Mouse (Mus musculus): ENCODE measurements around the gene Lemd1. TPM values are rescaled to one million over a fixed set of nuclear protein-coding genes. Genes with fewer than 3 reads are reported as not detected.

The Lemd1 gene
- polyA plus RNA-seq, 1 experiment: not detected

GRCm38 (mm10) chr1:132286735-132287134 lies 95.5 kb downstream of the Lemd1 start:
- H3K4me1 ChIP-seq (replicated peaks; ENCODE audit: control insufficient read depth, insufficient read depth, low read length): no peaks in the 10 kb centered on the region
- H3K27me3 ChIP-seq (ENCODE audit: control insufficient read depth, insufficient read depth, low read length): no peaks in the 10 kb centered on the region
- no peaks in the 10 kb centered on the region for H3K36me3 ChIP-seq (ENCODE audit: control insufficient read depth, insufficient read depth, low read length)
- H3K4me3 ChIP-seq (ENCODE audit: control insufficient read depth, insufficient read depth, low read length): no peak overlapping the region
- DNase-seq: no peak
- 97% methylated on average over 1 of the region's 1 CpGs for WGBS
- TF ChIP-seq POLR2A (IDR thresholded peaks at IDR 0.05; ENCODE audit: control insufficient read depth, extremely low read depth, insufficient read depth, low read length, poor library complexity): no peak
- TF ChIP-seq CTCF (IDR thresholded peaks at IDR 0.05; ENCODE audit: borderline replicate concordance, control insufficient read depth, extremely low read depth, insufficient read depth, low read length, poor library complexity): no peak
- H3K27ac ChIP-seq (ENCODE audit: control insufficient read depth, insufficient read depth, low read length): no peak overlapping the region

GRCm38 (mm10) chr1:132287445-132287844 lies 96.2 kb downstream of the Lemd1 start:
- no peaks in the 10 kb centered on the region for H3K27me3 ChIP-seq (ENCODE audit: control insufficient read depth, insufficient read depth, low read length)
- H3K36me3 ChIP-seq (ENCODE audit: control insufficient read depth, insufficient read depth, low read length): no peaks in the 10 kb centered on the region
- no peak for TF ChIP-seq CTCF (IDR thresholded peaks at IDR 0.05; ENCODE audit: borderline replicate concordance, control insufficient read depth, extremely low read depth, insufficient read depth, low read length, poor library complexity)
- no peak for TF ChIP-seq POLR2A (IDR thresholded peaks at IDR 0.05; ENCODE audit: control insufficient read depth, extremely low read depth, insufficient read depth, low read length, poor library complexity)
- H3K4me3 ChIP-seq (ENCODE audit: control insufficient read depth, insufficient read depth, low read length): no peak overlapping the region
- no peak for DNase-seq
- WGBS: 86% methylated on average over 2 of the region's 2 CpGs
- no peak overlapping the region for H3K27ac ChIP-seq (ENCODE audit: control insufficient read depth, insufficient read depth, low read length)
- H3K4me1 ChIP-seq (replicated peaks; ENCODE audit: control insufficient read depth, insufficient read depth, low read length): no peaks in the 10 kb centered on the region

- no peaks in the 10 kb centered on the region for H3K4me1 ChIP-seq (replicated peaks; ENCODE audit: control insufficient read depth, insufficient read depth, low read length)
- H3K36me3 ChIP-seq (ENCODE audit: control insufficient read depth, insufficient read depth, low read length): no peaks in the 10 kb centered on the region
- no peak overlapping the region for H3K4me3 ChIP-seq (ENCODE audit: control insufficient read depth, insufficient read depth, low read length)
- H3K27me3 ChIP-seq (ENCODE audit: control insufficient read depth, insufficient read depth, low read length): no peaks in the 10 kb centered on the region
- WGBS: 89% methylated on average over 11 of the region's 11 CpGs
- no peak for TF ChIP-seq CTCF (IDR thresholded peaks at IDR 0.05; ENCODE audit: borderline replicate concordance, control insufficient read depth, extremely low read depth, insufficient read depth, low read length, poor library complexity)
- no peak for TF ChIP-seq POLR2A (IDR thresholded peaks at IDR 0.05; ENCODE audit: control insufficient read depth, extremely low read depth, insufficient read depth, low read length, poor library complexity)
- no peak overlapping the region for H3K27ac ChIP-seq (ENCODE audit: control insufficient read depth, insufficient read depth, low read length)
- DNase-seq: no peak
These were observed 96.8 kb downstream of the Lemd1 start for GRCm38 (mm10) chr1:132287991-132288451.

GRCm38 (mm10) chr1:132289965-132290364 lies 98.7 kb downstream of the Lemd1 start:
- Histone ChIP-seq H3K4me3 (ENCODE audit: control insufficient read depth, insufficient read depth, low read length) (no peak overlapping the region), H3K4me1 (replicated peaks; ENCODE audit: control insufficient read depth, insufficient read depth, low read length) (no peaks in the 10 kb centered on the region), H3K27me3 (ENCODE audit: control insufficient read depth, insufficient read depth, low read length) (no peaks in the 10 kb centered on the region), H3K27ac (ENCODE audit: control insufficient read depth, insufficient read depth, low read length) (no peak overlapping the region), H3K36me3 (ENCODE audit: control insufficient read depth, insufficient read depth, low read length) (no peaks in the 10 kb centered on the region)
- no peak for DNase-seq
- TF ChIP-seq POLR2A (IDR thresholded peaks at IDR 0.05; ENCODE audit: control insufficient read depth, extremely low read depth, insufficient read depth, low read length, poor library complexity): no peak
- TF ChIP-seq CTCF (IDR thresholded peaks at IDR 0.05; ENCODE audit: borderline replicate concordance, control insufficient read depth, extremely low read depth, insufficient read depth, low read length, poor library complexity): no peak
- WGBS: 92% methylated on average over 6 of the region's 6 CpGs

- DNase-seq: no peak
- no peaks in the 10 kb centered on the region for H3K27me3 ChIP-seq (ENCODE audit: control insufficient read depth, insufficient read depth, low read length)
- 95% methylated on average over 11 of the region's 11 CpGs for WGBS
- no peak overlapping the region for H3K4me3 ChIP-seq (ENCODE audit: control insufficient read depth, insufficient read depth, low read length)
- TF ChIP-seq CTCF (IDR thresholded peaks at IDR 0.05; ENCODE audit: borderline replicate concordance, control insufficient read depth, extremely low read depth, insufficient read depth, low read length, poor library complexity) (no peak), POLR2A (IDR thresholded peaks at IDR 0.05; ENCODE audit: control insufficient read depth, extremely low read depth, insufficient read depth, low read length, poor library complexity) (no peak)
- H3K4me1 ChIP-seq (replicated peaks; ENCODE audit: control insufficient read depth, insufficient read depth, low read length): no peaks in the 10 kb centered on the region
- H3K27ac ChIP-seq (ENCODE audit: control insufficient read depth, insufficient read depth, low read length): no peak overlapping the region
- H3K36me3 ChIP-seq (ENCODE audit: control insufficient read depth, insufficient read depth, low read length): no peaks in the 10 kb centered on the region
These were observed 99.9 kb downstream of the Lemd1 start for GRCm38 (mm10) chr1:132290921-132291675.

GRCm38 (mm10) chr1:132291706-132292105 lies 100.5 kb downstream of the Lemd1 start:
- no peaks in the 10 kb centered on the region for H3K27me3 ChIP-seq (ENCODE audit: control insufficient read depth, insufficient read depth, low read length)
- H3K27ac ChIP-seq (ENCODE audit: control insufficient read depth, insufficient read depth, low read length): no peak overlapping the region
- no peaks in the 10 kb centered on the region for H3K4me1 ChIP-seq (replicated peaks; ENCODE audit: control insufficient read depth, insufficient read depth, low read length)
- TF ChIP-seq POLR2A (IDR thresholded peaks at IDR 0.05; ENCODE audit: control insufficient read depth, extremely low read depth, insufficient read depth, low read length, poor library complexity) (no peak), CTCF (IDR thresholded peaks at IDR 0.05; ENCODE audit: borderline replicate concordance, control insufficient read depth, extremely low read depth, insufficient read depth, low read length, poor library complexity) (no peak)
- WGBS: 90% methylated on average over 4 of the region's 4 CpGs
- no peaks in the 10 kb centered on the region for H3K36me3 ChIP-seq (ENCODE audit: control insufficient read depth, insufficient read depth, low read length)
- DNase-seq: no peak
- H3K4me3 ChIP-seq (ENCODE audit: control insufficient read depth, insufficient read depth, low read length): no peak overlapping the region
